Mouse (Mus musculus) lung, postnatal 25 days (tissue): Measurements from ENCODE around the gene Mdm2.
A peak's percentile ranks its signal among the peaks of the same experiment; 100 is the strongest.

Experiments used
- DNase-seq: peaks from one replicate; pipeline ENCODE4 v3.0.0; 2022; ENCODE audit warnings: low spot score

Gene Mdm2

GRCm38 (mm10) chr10:117681999-117682857 is 28.3 kb downstream of the Mdm2 start:
- peak; percentile 30 for DNase-seq

- no peak for DNase-seq
Measured at GRCm38 (mm10) chr10:117681543-117681942, 29.0 kb downstream of the Mdm2 start.

- no peak for DNase-seq
Measured at GRCm38 (mm10) chr10:117680868-117681513, 29.6 kb downstream of the Mdm2 start.

- DNase-seq: no peak
Measured at GRCm38 (mm10) chr10:117679963-117680473, 30.5 kb downstream of the Mdm2 start.

GRCm38 (mm10) chr10:117679029-117679686 is 31.4 kb downstream of the Mdm2 start:
- no peak for DNase-seq

- no peak for DNase-seq
Measured at GRCm38 (mm10) chr10:117678357-117678756, 32.2 kb downstream of the Mdm2 start.

- no peak for DNase-seq
Measured at GRCm38 (mm10) chr10:117677494-117678236, 32.9 kb downstream of the Mdm2 start.

- peak; percentile 43 for DNase-seq
Measured at GRCm38 (mm10) chr10:117676644-117677313, 33.8 kb downstream of the Mdm2 start.

GRCm38 (mm10) chr10:117676036-117676643 is 34.4 kb downstream of the Mdm2 start:
- DNase-seq: no peak

GRCm38 (mm10) chr10:117675096-117676035 is 35.2 kb downstream of the Mdm2 start:
- peak; percentile 44 for DNase-seq

GRCm38 (mm10) chr10:117674359-117675019 is 36.1 kb downstream of the Mdm2 start:
- DNase-seq: no peak

- DNase-seq: no peak
Measured at GRCm38 (mm10) chr10:117673913-117674312, 36.6 kb downstream of the Mdm2 start.

GRCm38 (mm10) chr10:117672693-117673092 is 37.9 kb downstream of the Mdm2 start:
- no peak for DNase-seq

GRCm38 (mm10) chr10:117671930-117672666 is 38.5 kb downstream of the Mdm2 start:
- DNase-seq: no peak

- DNase-seq: no peak
Measured at GRCm38 (mm10) chr10:117671266-117671665, 39.3 kb downstream of the Mdm2 start.

GRCm38 (mm10) chr10:117670791-117671190 is 39.8 kb downstream of the Mdm2 start:
- no peak for DNase-seq

GRCm38 (mm10) chr10:117670092-117670491 is 40.5 kb downstream of the Mdm2 start:
- DNase-seq: no peak

GRCm38 (mm10) chr10:117669449-117670090 is 41.0 kb downstream of the Mdm2 start:
- no peak for DNase-seq
